Comparison of ENCODE assay signal across 18 mouse cellular contexts in the genomic region with DNA sequence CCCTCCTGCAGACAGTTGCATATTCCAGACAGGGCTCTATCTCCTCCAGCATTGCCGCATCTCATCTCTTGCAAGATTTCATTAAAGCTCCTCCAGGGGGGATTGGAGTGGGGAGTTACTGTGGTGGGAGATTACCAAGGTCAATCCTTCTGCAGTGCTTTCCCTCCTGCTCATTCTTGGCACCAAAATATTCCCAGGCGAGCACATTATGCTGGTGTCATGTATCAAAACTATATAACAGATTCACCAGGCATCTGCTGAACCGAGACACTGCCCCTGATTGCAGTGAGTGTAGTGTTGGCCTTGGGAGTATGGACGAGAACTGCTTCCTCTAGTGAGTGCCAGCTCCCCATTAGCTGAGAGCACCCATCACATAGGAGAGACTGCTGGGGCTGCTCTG.
A peak's percentile ranks its signal among the peaks of the same experiment; 100 is the strongest.
DNase-seq lines count a peak whose midpoint lies in the region; ATAC-seq and TF ChIP-seq lines count a peak whose summit lies in the region.
"Had no signal": no experiment of that assay in that cellular context is flagged by ENCODE, and none has a peak within 500 bp of the region (broad histone marks: within the 10 kb centered on the region; RNA-seq: fewer than 3 reads in every experiment).

No protein-coding gene starts in this region.

- no peak for DNase-seq in frontal cortex, postnatal 25 days (ENCODE audit: low spot score in 2 of 2)
- no peak for DNase-seq in heart, adult 11 months
- DNase-seq: adrenal gland, adult 8-10 months; kidney, adult 9 months; kidney, postnatal 25 days; lung, adult 2 months; lung, postnatal 4 days; spleen, adult 18-20 months had no signal

- H3K9ac ChIP-seq in forebrain, embryonic 16.5 days (replicated peaks; ENCODE audit: low read depth, low read length), result no peak overlapping the region
- no peak overlapping the region for H3K9ac ChIP-seq in forebrain, embryonic 13.5 days
- no peak overlapping the region for H3K9ac ChIP-seq in intestine, embryonic 15.5 days
- no peak overlapping the region for H3K9ac ChIP-seq in intestine, postnatal 0 days (ENCODE audit: low read depth, low read length)
- no peak overlapping the region for H3K9ac ChIP-seq in embryonic facial prominence, embryonic 15.5 days
- H3K9ac ChIP-seq in stomach, embryonic 16.5 days (ENCODE audit: low read length), result no peak overlapping the region
- H3K9ac ChIP-seq: forebrain, embryonic 12.5 days; heart, embryonic 12.5 days; liver, embryonic 12.5 days had no signal

- ATAC-seq in forebrain, embryonic 16.5 days, result 0 out of 2 replicates have a peak, but pooled peaks have one; percentile 21
- no peak for ATAC-seq in forebrain, embryonic 13.5 days
- peak; percentile 21; the same call in 1 of the 2 replicates for ATAC-seq in intestine, embryonic 15.5 days
- no peak for ATAC-seq in intestine, postnatal 0 days
- ATAC-seq in embryonic facial prominence, embryonic 15.5 days (ENCODE audit: insufficient number of reproducible peaks, low FRiP score, low TSS enrichment, low read depth), result no peak; the same call in 1 of the 2 replicates
- ATAC-seq in stomach, embryonic 16.5 days (ENCODE audit: insufficient read depth, low FRiP score), result peak; percentile 51
- ATAC-seq: liver, embryonic 12.5 days; Patski had no signal

- H3K27ac ChIP-seq in forebrain, embryonic 16.5 days (ENCODE audit: low read length), result no peak overlapping the region
- H3K27ac ChIP-seq in forebrain, embryonic 13.5 days, result no peak overlapping the region
- H3K27ac ChIP-seq in intestine, embryonic 15.5 days, result 0 out of 2 replicates have a peak overlapping the region, but pooled peaks have one; percentile 13
- H3K27ac ChIP-seq in intestine, postnatal 0 days (ENCODE audit: low read depth, low read length), result no peak overlapping the region
- H3K27ac ChIP-seq in embryonic facial prominence, embryonic 15.5 days (replicated peaks), result peak overlapping the region; percentile 52
- peak overlapping the region; percentile 16; the same call in 1 of the 2 replicates for H3K27ac ChIP-seq in stomach, embryonic 16.5 days (ENCODE audit: low read length)
- H3K27ac ChIP-seq: forebrain, embryonic 12.5 days; liver, embryonic 12.5 days had no signal

- H3K4me1 ChIP-seq in forebrain, embryonic 16.5 days (replicated peaks; ENCODE audit: control insufficient read depth, insufficient read depth, low read length), result peaks cover 10% of the 10 kb centered on the region
- peaks cover 20% of the 10 kb centered on the region for H3K4me1 ChIP-seq in forebrain, embryonic 13.5 days
- peaks cover 8% of the 10 kb centered on the region for H3K4me1 ChIP-seq in intestine, embryonic 15.5 days (replicated peaks)
- no peaks in the 10 kb centered on the region for H3K4me1 ChIP-seq in intestine, postnatal 0 days (replicated peaks; ENCODE audit: control insufficient read depth, insufficient read depth, low read length)
- peaks cover 48% of the 10 kb centered on the region for H3K4me1 ChIP-seq in embryonic facial prominence, embryonic 15.5 days
- peaks cover 20% of the 10 kb centered on the region for H3K4me1 ChIP-seq in stomach, embryonic 16.5 days (ENCODE audit: control insufficient read depth, insufficient read depth, low read length)

- H3K9me3 ChIP-seq in forebrain, embryonic 16.5 days (ENCODE audit: control insufficient read depth, low read length), result no peaks in the 10 kb centered on the region
- H3K9me3 ChIP-seq in forebrain, embryonic 13.5 days (replicated peaks), result no peaks in the 10 kb centered on the region
- H3K9me3 ChIP-seq in intestine, embryonic 15.5 days, result no peaks in the 10 kb centered on the region
- no peaks in the 10 kb centered on the region for H3K9me3 ChIP-seq in intestine, postnatal 0 days (ENCODE audit: control insufficient read depth)
- H3K9me3 ChIP-seq in embryonic facial prominence, embryonic 15.5 days (replicated peaks), result no peaks in the 10 kb centered on the region
- H3K9me3 ChIP-seq in stomach, embryonic 16.5 days (replicated peaks; ENCODE audit: control insufficient read depth, low read length), result no peaks in the 10 kb centered on the region
- H3K9me3 ChIP-seq: forebrain, embryonic 12.5 days; heart, embryonic 12.5 days; liver, embryonic 12.5 days had no signal

- H3K36me3 ChIP-seq in forebrain, embryonic 16.5 days (ENCODE audit: control insufficient read depth, insufficient read depth), result no peaks in the 10 kb centered on the region
- H3K36me3 ChIP-seq in forebrain, embryonic 13.5 days (ENCODE audit: poor library complexity, severe bottlenecking), result no peaks in the 10 kb centered on the region
- no peaks in the 10 kb centered on the region for H3K36me3 ChIP-seq in intestine, embryonic 15.5 days
- peaks cover 6% of the 10 kb centered on the region; the same call in 1 of the 2 replicates for H3K36me3 ChIP-seq in intestine, postnatal 0 days (ENCODE audit: control insufficient read depth, insufficient read depth)
- H3K36me3 ChIP-seq in embryonic facial prominence, embryonic 15.5 days, result no peaks in the 10 kb centered on the region
- H3K36me3 ChIP-seq in stomach, embryonic 16.5 days (ENCODE audit: control insufficient read depth, insufficient read depth, low read length), result no peaks in the 10 kb centered on the region
- H3K36me3 ChIP-seq: forebrain, embryonic 12.5 days; heart, embryonic 12.5 days; liver, embryonic 12.5 days had no signal

- WGBS in forebrain, embryonic 16.5 days, result 73% methylated on average over 4 of the region's 4 CpGs
- WGBS in forebrain, embryonic 13.5 days, result 78% methylated on average over 4 of the region's 4 CpGs
- 49% methylated on average over 4 of the region's 4 CpGs for WGBS in intestine, embryonic 15.5 days
- 66% methylated on average over 4 of the region's 4 CpGs for WGBS in intestine, postnatal 0 days
- 31% methylated on average over 4 of the region's 4 CpGs for WGBS in embryonic facial prominence, embryonic 15.5 days
- 46% methylated on average over 4 of the region's 4 CpGs for WGBS in stomach, embryonic 16.5 days

- H3K27me3 ChIP-seq in forebrain, embryonic 16.5 days (replicated peaks; ENCODE audit: control insufficient read depth, insufficient read depth, low read length), result no peaks in the 10 kb centered on the region
- no peaks in the 10 kb centered on the region for H3K27me3 ChIP-seq in forebrain, embryonic 13.5 days
- no peaks in the 10 kb centered on the region for H3K27me3 ChIP-seq in intestine, embryonic 15.5 days (replicated peaks)
- H3K27me3 ChIP-seq in intestine, postnatal 0 days (replicated peaks; ENCODE audit: control insufficient read depth, insufficient read depth, low read length), result no peaks in the 10 kb centered on the region
- H3K27me3 ChIP-seq in embryonic facial prominence, embryonic 15.5 days, result no peaks in the 10 kb centered on the region
- H3K27me3 ChIP-seq in stomach, embryonic 16.5 days (ENCODE audit: control insufficient read depth, insufficient read depth, low read length), result no peaks in the 10 kb centered on the region
- H3K27me3 ChIP-seq: liver, embryonic 12.5 days; Patski had no signal

- no peak overlapping the region for H3K4me3 ChIP-seq in forebrain, embryonic 16.5 days (replicated peaks; ENCODE audit: low read length)
- no peak overlapping the region for H3K4me3 ChIP-seq in forebrain, embryonic 13.5 days
- no peak overlapping the region for H3K4me3 ChIP-seq in intestine, embryonic 15.5 days (replicated peaks)
- H3K4me3 ChIP-seq in intestine, postnatal 0 days (ENCODE audit: low read depth, low read length), result no peak overlapping the region
- no peak overlapping the region for H3K4me3 ChIP-seq in embryonic facial prominence, embryonic 15.5 days (replicated peaks)
- H3K4me3 ChIP-seq in stomach, embryonic 16.5 days (replicated peaks; ENCODE audit: low read length), result no peak overlapping the region
- H3K4me3 ChIP-seq: forebrain, embryonic 12.5 days; heart, embryonic 12.5 days; liver, embryonic 12.5 days had no signal

- TF ChIP-seq CTCF in intestine, postnatal 0 days (IDR thresholded peaks at IDR 0.05; ENCODE audit: low read depth), result no peak

- H3K4me2 ChIP-seq in forebrain, embryonic 16.5 days (ENCODE audit: low read length), result no peak overlapping the region
- no peak overlapping the region for H3K4me2 ChIP-seq in forebrain, embryonic 13.5 days
- no peak overlapping the region for H3K4me2 ChIP-seq in intestine, embryonic 15.5 days (replicated peaks)
- no peak overlapping the region for H3K4me2 ChIP-seq in intestine, postnatal 0 days (replicated peaks; ENCODE audit: low read depth)
- H3K4me2 ChIP-seq in embryonic facial prominence, embryonic 15.5 days (replicated peaks), result no peak overlapping the region
- no peak overlapping the region for H3K4me2 ChIP-seq in stomach, embryonic 16.5 days (ENCODE audit: low read depth, low read length)
- H3K4me2 ChIP-seq: forebrain, embryonic 12.5 days; heart, embryonic 12.5 days; liver, embryonic 12.5 days had no signal

Comparison
In these comparisons a context has a peak if more than half of its experiments do, and no peak if none do; other contexts are left out.
1. ATAC-seq: peak in forebrain, embryonic 16.5 days (single experiment), intestine, embryonic 15.5 days (single experiment) and stomach, embryonic 16.5 days (single experiment); none in forebrain, embryonic 13.5 days (single experiment), intestine, postnatal 0 days (single experiment) and embryonic facial prominence, embryonic 15.5 days (single experiment).
2. H3K27ac ChIP-seq: peak in intestine, embryonic 15.5 days (single experiment), embryonic facial prominence, embryonic 15.5 days (single experiment) and stomach, embryonic 16.5 days (single experiment); none in forebrain, embryonic 16.5 days (single experiment), forebrain, embryonic 13.5 days (single experiment) and intestine, postnatal 0 days (single experiment).